Mouse (Mus musculus) cerebellum, adult 9-10 months (tissue): ENCODE measurements around the gene Vmn1r6.
"Not testable (repeated sequence)": the region's sequence is repeated elsewhere in the genome, so short reads cannot be mapped to it uniquely, and the experiment has no call there.

Source experiments
- DNase-seq: peaks from one replicate; pipeline ENCODE4 v3.0.0; 2022

The Vmn1r6 gene

DNA sequence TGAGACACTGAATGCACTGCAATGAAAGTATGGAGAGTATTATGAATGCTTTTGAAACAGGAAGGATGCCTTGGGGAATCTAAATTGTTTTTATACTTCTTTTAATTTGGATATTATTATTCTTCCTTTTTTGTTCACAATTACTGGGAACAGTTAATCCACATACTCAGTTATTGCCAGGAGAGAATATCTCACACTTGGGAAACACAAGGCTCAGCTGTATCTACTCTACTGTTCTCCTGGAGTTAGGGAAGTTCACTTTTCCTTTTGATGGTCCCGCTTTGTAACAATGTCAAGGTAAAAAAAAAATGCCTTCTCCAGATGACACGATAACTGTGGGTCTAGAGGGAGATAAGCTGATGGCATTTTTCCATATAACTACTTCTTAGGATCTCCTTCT, at the start of gene Vmn1r6:
Gene Vmn1r6 (plus strand): TSS at position 301 of the 400 bp plus-strand sequence.
- DNase-seq: no peak

DNA sequence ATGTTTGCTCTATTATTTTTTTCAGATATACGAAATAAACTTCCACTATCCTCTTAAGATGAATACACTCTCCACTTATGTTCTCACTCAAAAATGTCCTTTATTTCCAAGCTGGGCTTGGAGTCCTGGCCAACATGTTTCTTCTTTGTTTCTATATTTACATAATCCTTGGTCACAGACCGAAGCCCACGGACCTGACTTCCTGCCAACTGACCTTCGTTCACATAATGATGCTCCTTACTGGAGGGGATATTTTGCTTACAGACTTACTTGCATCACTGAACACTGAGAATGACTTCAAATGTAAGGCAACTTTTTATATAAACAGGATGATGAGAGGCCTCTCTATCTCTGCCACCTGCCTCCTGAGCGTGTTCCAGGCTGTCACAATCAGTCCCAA, 40.6 kb upstream of the Vmn1r6 start:
- no peak for DNase-seq

DNA sequence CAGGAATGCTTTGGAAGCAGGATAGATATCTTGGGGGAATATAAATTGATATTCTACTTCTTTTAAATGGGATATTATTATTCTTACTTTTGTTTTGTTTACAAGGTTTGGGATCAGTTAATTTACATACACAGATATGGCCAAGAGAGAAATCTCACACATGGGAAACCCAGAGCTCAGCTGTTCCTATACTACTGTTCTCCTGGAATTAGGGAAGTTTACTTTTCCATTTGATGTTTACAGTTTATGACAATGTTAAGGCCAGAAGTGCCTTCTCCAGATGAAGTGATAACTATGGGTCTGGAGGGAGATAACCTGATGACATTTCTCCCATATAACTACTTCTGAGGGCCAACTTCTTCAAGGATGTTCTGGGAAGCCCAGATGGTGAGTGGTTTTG, 27.1 kb upstream of the Vmn1r6 start, which contains the start of gene Vmn1r5:
Gene Vmn1r5 (plus strand): TSS at position 301 of the 400 bp plus-strand sequence.
- DNase-seq: no peak

DNA sequence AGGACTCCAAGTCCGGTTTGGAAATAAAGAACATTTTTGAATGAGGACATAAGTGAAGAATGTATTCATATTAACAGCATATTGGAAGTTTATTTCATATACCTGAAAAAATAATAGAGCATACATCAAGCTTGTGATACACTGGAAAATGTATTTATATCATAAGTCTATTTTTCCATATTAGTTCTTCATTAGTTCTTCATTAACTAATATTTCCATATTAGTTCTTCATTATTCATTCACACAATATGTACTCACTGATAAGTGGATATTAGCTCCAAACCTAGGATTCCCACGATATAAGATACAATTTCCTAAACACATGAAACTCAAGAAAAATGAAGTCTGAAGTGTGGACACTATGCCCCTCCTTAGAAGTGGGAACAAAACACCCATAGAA, 28.2 kb downstream of the Vmn1r6 start, which contains the start of gene Vmn1r7:
Gene Vmn1r7 (minus strand): TSS at position 101 of the 400 bp plus-strand sequence.
- DNase-seq: not testable (repeated sequence)

DNA sequence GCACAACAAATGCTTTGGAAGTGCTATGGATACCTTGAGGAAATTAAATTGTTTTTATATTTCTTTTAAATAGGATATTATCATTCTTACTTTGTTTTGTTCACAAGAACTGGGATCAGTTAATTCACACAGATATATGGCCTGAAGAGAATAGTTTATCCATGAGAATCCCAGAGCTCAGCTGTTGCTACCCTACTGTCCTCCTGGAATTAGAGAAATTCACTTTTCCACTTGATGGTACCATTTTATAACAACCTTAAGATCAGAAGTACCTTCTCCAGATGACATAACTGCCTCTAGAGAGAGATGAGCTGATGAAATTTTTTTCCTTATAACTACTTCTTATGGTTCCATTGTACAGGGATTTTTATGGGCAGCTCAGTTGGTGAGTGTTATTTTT, 34.9 kb downstream of the Vmn1r6 start, which contains the start of gene Vmn1r8:
Gene Vmn1r8 (plus strand): TSS at position 301 of the 400 bp plus-strand sequence.
- DNase-seq: no peak

DNA sequence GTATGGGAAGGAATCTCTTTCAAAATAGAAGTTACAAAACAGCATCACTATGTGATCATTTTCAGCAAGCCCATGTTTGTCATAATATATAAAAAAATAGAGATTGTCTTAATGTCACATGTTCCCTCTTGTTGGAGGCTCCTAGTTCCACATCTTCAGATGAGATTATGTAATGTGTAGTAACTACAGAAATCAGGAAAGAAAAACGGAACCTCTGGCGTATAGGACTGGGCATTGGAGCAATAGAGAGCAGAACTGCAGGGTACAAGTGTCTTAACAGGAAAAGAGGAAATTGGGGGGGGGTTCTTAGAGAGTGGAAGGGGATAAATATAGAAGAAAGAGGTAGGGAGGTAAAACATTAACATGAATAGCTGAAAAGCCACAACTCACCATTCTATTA, 37.6 kb downstream of the Vmn1r6 start:
- no peak for DNase-seq
